Mouse (Mus musculus) bone marrow macrophage, adult 2 months (primary cell): Measurements from ENCODE around the gene Vash2.

Source experiments
- CTCF ChIP-seq: IDR thresholded peaks from 2 replicates; pipeline ENCODE4 v1.5.1; 2012; ENCODE audit warnings: low read depth, mild to moderate bottlenecking, low read length, moderate library complexity
- POLR2A ChIP-seq: IDR thresholded peaks from 2 replicates; pipeline ENCODE4 v1.6.1; 2012; ENCODE audit warnings: mild to moderate bottlenecking, low read depth, low read length, borderline replicate concordance

GRCm38 (mm10) chr1:190971708-190972610, 7.1 kb downstream of the Vash2 start:
- TF ChIP-seq CTCF (no peak), POLR2A (no peak)
